Mouse (Mus musculus) heart, postnatal 0 days (tissue): Measurements from ENCODE around the gene Fsd1l. TPM values are rescaled to one million over a fixed set of nuclear protein-coding genes. Genes with fewer than 3 reads are reported as not detected.

Experiments
- ATAC-seq: fragments of 200-750 bp; cut with Nextera tagmentation; 2 replicates; pipeline ENCODE4 v1.8.0; 2017; ENCODE audit warnings: low read depth, moderate number of reproducible peaks, moderate library complexity; ENCODE audit not compliant: insufficient read depth
- DNase-seq: peaks from one replicate; pipeline ENCODE4 v3.0.0-alpha.2; 2016; ENCODE audit warnings: low spot score
- H3K27ac ChIP-seq: fragments of 300-500 bp; sonication (generic); 2 replicates; pipeline ENCODE4 v1.5.1; 2014; ENCODE audit warnings: low read depth, mild to moderate bottlenecking
- H3K27me3 ChIP-seq: fragments of 300-500 bp; sonication (generic); 2 replicates; pipeline ENCODE4 v1.6.1; 2014; ENCODE audit warnings: low read length, mixed read lengths; ENCODE audit not compliant: control insufficient read depth, insufficient read depth
- H3K36me3 ChIP-seq: fragments of 300-500 bp; sonication (generic); replicated peaks from 2 replicates; pipeline ENCODE4 v1.6.1; 2014; ENCODE audit warnings: low read length, mixed read lengths; ENCODE audit not compliant: control insufficient read depth, insufficient read depth
- H3K4me1 ChIP-seq: fragments of 300-500 bp; sonication (generic); 2 replicates; pipeline ENCODE4 v1.6.1; 2014; ENCODE audit warnings: antibody characterized with exemption; ENCODE audit not compliant: control insufficient read depth, insufficient read depth
- H3K4me2 ChIP-seq: fragments of 300-500 bp; sonication (generic); 2 replicates; pipeline ENCODE4 v1.6.1; 2014; ENCODE audit warnings: low read depth, mild to moderate bottlenecking, low read length, moderate library complexity
- H3K4me3 ChIP-seq: fragments of 300-500 bp; sonication (generic); 2 replicates; pipeline ENCODE4 v1.5.1; 2014; ENCODE audit warnings: low read depth, low read length
- H3K9ac ChIP-seq: fragments of 300-500 bp; sonication (generic); replicated peaks from 2 replicates; pipeline ENCODE4 v1.6.1; 2014; ENCODE audit warnings: low read depth, low read length, mixed read lengths
- H3K9me3 ChIP-seq: fragments of 300-500 bp; sonication (generic); replicated peaks from 2 replicates; pipeline ENCODE4 v1.6.1; 2016; ENCODE audit warnings: low read length; ENCODE audit not compliant: control insufficient read depth
- CTCF ChIP-seq: IDR thresholded peaks from 2 replicates; pipeline ENCODE4 v1.5.1; 2016; ENCODE audit warnings: antibody characterized with exemption, control low read depth, low read depth
- EP300 ChIP-seq: IDR thresholded peaks from 2 replicates; pipeline ENCODE4 v1.6.1; 2016; ENCODE audit warnings: antibody characterized with exemption, low read depth
- WGBS: fragments of 180-500 bp; shearing (Covaris S2); extraction: QIAGEN DNeasy Blood & Tissue Kit; methylation state at CpG from one replicate; pipeline ENCODE4 v1.1.7; 2014; 5-methylcytosine and 5-hydroxymethylcytosine counted together
- polyA plus RNA-seq: library from polyadenylated mRNA; unstranded; fragments of >200 nt; fragmentation: Nextera tagmentation; extraction: Ambion mirVana; gene quantifications from 2 replicates; pipeline ENCODE4 v1.2.1, GENCODE M21; 2015
- total RNA-seq: library from RNA; depleted of rRNA; stranded (reverse); fragments of >200 nt; gene quantifications from 2 replicates; pipeline ENCODE4 v1.2.3, GENCODE M21; 2014; ENCODE audit warnings: low replicate concordance

The Fsd1l gene
- total and polyA plus RNA-seq, 2 experiments from 2014 or later: 6.3 to 7.0 TPM

DNA sequence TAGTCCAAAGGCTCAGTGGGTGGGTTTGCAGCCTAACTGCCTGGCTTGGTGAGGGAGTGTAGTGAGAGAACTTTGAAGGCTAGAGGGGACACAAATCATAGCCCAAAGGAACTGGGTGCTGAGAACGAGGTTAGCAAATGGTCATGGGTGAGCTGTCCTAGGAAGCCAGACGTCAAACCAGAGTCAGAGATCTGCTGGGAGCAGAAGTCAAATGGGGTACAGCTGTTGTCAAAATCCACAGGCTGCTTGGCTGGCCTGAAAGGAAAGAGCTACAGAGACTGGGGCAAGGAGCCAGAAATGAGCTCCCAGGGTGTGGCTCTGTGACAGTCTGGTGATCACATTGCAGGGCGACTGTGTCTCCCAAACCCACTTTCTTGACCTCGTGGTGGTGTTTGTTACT is 2.3 kb upstream of the Fsd1l start:
- ATAC-seq (no peak), DNase-seq (no peak)
- WGBS: 31% methylated on average over 4 of the region's 4 CpGs
- Histone ChIP-seq H3K36me3 (no peaks in the 10 kb centered on the region), H3K4me1 (peaks cover 8% of the 10 kb centered on the region), H3K4me2 (no peak overlapping the region), H3K4me3 (no peak overlapping the region), H3K9me3 (no peaks in the 10 kb centered on the region), H3K9ac (no peak overlapping the region), H3K27me3 (no peaks in the 10 kb centered on the region), H3K27ac (no peak overlapping the region)
- no peak for TF ChIP-seq CTCF
- no peak for TF ChIP-seq EP300

DNA sequence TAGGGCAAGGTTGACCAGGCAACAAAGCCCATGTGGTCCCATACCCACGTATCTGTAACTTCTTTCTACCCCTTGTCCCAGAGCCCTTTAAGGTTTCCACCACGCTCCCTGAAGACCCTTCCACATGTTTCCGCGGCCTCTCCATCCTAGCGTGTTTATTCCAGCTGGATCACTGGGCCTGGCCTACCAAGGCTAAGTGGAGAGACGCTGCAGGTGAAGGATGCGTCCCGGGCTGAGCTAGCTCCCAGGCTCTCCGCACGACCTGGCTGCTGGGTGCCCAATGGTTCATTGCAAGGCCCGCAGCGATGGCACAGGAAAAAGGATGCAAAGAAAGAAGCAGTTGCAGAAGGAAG is 332 bp upstream of the Fsd1l start:
- H3K36me3 ChIP-seq: no peaks in the 10 kb centered on the region
- WGBS: 16% methylated on average over 12 of the region's 12 CpGs
- TF ChIP-seq CTCF (no peak), EP300 (no peak)
- no peak overlapping the region for H3K9ac ChIP-seq
- no peak for ATAC-seq
- DNase-seq: no peak
- peak overlapping the region; percentile 82 for H3K4me3 ChIP-seq
- peaks cover 8% of the 10 kb centered on the region for H3K4me1 ChIP-seq
- no peak overlapping the region for H3K27ac ChIP-seq
- no peaks in the 10 kb centered on the region for H3K27me3 ChIP-seq
- H3K9me3 ChIP-seq: no peaks in the 10 kb centered on the region
- peak overlapping the region; percentile 77 for H3K4me2 ChIP-seq

DNA sequence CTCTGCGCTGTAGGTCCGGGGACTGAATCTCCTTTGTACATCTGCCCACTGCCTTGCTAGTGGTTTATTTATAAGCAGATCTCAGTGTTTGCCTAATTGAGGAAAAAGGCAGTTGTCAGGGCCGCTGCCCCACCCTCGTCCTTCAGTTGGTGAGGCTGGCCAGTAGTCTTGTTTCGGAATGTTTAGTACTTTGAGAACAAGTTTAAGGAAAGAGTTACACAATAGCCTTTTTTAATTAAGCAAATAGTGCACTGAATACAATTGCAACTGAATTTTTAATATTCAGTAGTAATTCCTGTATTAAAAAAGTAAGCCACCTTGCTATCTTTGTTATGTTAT is 709 bp downstream of the Fsd1l start:
- no peaks in the 10 kb centered on the region for H3K27me3 ChIP-seq
- H3K4me2 ChIP-seq: peak overlapping the region; percentile 77
- H3K4me1 ChIP-seq: peaks cover 9% of the 10 kb centered on the region
- ATAC-seq (no peak), DNase-seq (peak; percentile 27)
- peak overlapping the region; percentile 82 for H3K4me3 ChIP-seq
- H3K36me3 ChIP-seq: no peaks in the 10 kb centered on the region
- no peak for TF ChIP-seq CTCF
- no peak for TF ChIP-seq EP300
- 4% methylated on average over 5 of the region's 5 CpGs for WGBS
- H3K9ac ChIP-seq: peak overlapping the region; percentile 81
- peak overlapping the region; percentile 61; the same call in 1 of the 2 replicates for H3K27ac ChIP-seq
- no peaks in the 10 kb centered on the region for H3K9me3 ChIP-seq

DNA sequence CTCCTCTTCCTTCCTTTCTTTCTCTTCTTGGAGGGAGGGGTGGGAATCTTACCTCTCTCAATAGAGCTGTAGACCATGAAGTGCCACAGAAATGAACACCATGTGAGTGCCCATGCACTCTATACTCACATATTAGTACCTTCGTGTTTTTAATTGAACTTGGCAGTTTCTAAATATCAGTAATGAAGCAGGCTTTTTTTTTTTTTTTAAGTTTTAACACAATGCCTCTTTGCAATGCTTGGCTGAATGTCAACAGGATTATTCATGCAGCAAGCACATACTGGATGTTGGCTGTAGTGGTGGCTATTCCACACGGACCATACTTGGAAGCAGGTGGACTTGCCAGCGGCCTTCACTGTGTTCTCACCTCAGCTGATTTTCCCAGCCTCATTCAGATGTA is 4.1 kb downstream of the Fsd1l start:
- ATAC-seq (no peak), DNase-seq (no peak)
- no peak overlapping the region for H3K27ac ChIP-seq
- TF ChIP-seq CTCF: no peak
- TF ChIP-seq EP300: no peak
- no peaks in the 10 kb centered on the region for H3K9me3 ChIP-seq
- peaks cover 29% of the 10 kb centered on the region for H3K4me1 ChIP-seq
- H3K36me3 ChIP-seq: no peaks in the 10 kb centered on the region
- H3K4me2 ChIP-seq: no peak overlapping the region
- WGBS: 67% methylated on average over 3 of the region's 3 CpGs
- no peaks in the 10 kb centered on the region for H3K27me3 ChIP-seq
- no peak overlapping the region for H3K4me3 ChIP-seq
- H3K9ac ChIP-seq: no peak overlapping the region

DNA sequence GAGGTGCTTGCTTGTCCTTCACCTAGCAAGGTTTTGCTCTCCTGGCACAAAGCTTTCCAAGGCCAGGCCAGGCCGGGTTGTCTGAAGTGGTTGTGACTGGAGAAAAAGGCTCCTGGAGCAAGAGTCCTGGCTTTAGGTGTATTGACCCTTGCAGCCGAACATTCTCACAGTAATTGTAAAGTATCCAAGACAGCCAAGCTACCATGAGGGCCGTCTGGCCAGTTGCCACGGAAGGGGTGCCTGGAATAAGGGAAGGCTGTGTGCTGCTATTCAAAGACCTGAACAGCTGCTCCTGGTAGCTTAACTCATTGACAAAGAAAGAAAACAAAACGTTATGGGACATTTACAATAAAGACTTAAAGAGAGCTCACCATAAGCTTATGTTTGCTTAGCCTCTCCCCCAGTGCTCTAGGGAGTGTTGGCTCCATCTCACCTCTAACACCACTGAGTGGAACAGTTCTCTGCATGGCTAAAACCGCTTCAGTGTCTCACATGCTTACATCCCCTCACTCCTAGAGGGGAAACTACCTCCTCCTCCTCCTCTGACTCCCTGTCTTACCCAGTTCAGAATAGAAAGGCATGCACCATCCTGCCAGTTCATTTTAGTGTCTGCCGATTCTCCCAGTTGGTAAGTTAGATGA is 6.1 kb downstream of the Fsd1l start:
- peaks cover 29% of the 10 kb centered on the region for H3K4me1 ChIP-seq
- no peak overlapping the region for H3K4me2 ChIP-seq
- no peak overlapping the region for H3K4me3 ChIP-seq
- no peaks in the 10 kb centered on the region for H3K27me3 ChIP-seq
- 0 out of 2 replicates have a peak overlapping the region, but pooled peaks have one; percentile 32 for H3K27ac ChIP-seq
- H3K36me3 ChIP-seq: no peaks in the 10 kb centered on the region; the same call in 1 of the 2 replicates
- H3K9ac ChIP-seq: no peak overlapping the region
- TF ChIP-seq EP300 (no peak), CTCF (no peak)
- WGBS: 38% methylated on average over 7 of the region's 7 CpGs
- DNase-seq (no peak), ATAC-seq (no peak)
- H3K9me3 ChIP-seq: no peaks in the 10 kb centered on the region; the same call in 1 of the 2 replicates
